Mouse (Mus musculus) liver, embryonic 11.5 days (tissue): ENCODE results near the gene Pbx1. TPM values are rescaled to one million over a fixed set of nuclear protein-coding genes. Genes with fewer than 3 reads are reported as not detected.

Experiments
- ATAC-seq: fragments of 200-750 bp; cut with Nextera tagmentation; replicated peaks from 2 replicates; pipeline ENCODE4 v1.8.0; 2017; ENCODE audit warnings: moderate number of reproducible peaks, mild to moderate bottlenecking, moderate TSS enrichment, moderate library complexity; ENCODE audit not compliant: low FRiP score
- DNase-seq: peaks from one replicate; pipeline ENCODE4 v3.0.0-alpha.2; 2017; ENCODE audit warnings: low spot score
- H3K27ac ChIP-seq: fragments of 300-500 bp; sonication (generic); 2 replicates; pipeline ENCODE4 v1.5.1; 2014; ENCODE audit warnings: mild to moderate bottlenecking, low read depth, low read length, control low read depth
- H3K27me3 ChIP-seq: fragments of 300-500 bp; sonication (generic); replicated peaks from 2 replicates; pipeline ENCODE4 v1.6.1; 2014; ENCODE audit warnings: low read length, mixed read lengths; ENCODE audit not compliant: control insufficient read depth, insufficient read depth
- H3K36me3 ChIP-seq: fragments of 300-500 bp; sonication (generic); 2 replicates; pipeline ENCODE4 v1.6.1; 2014; ENCODE audit warnings: mild to moderate bottlenecking, low read length, moderate library complexity, mixed read lengths; ENCODE audit not compliant: control insufficient read depth, insufficient read depth
- H3K4me1 ChIP-seq: fragments of 300-500 bp; sonication (generic); replicated peaks from 2 replicates; pipeline ENCODE4 v1.6.1; 2014; ENCODE audit warnings: low read length, mixed read lengths; ENCODE audit not compliant: control insufficient read depth, insufficient read depth
- H3K4me2 ChIP-seq: fragments of 300-500 bp; sonication (generic); 2 replicates; pipeline ENCODE4 v1.6.1; 2014; ENCODE audit warnings: mild to moderate bottlenecking, control low read depth, moderate library complexity
- H3K4me3 ChIP-seq: fragments of 300-500 bp; sonication (generic); 2 replicates; pipeline ENCODE4 v1.5.1; 2014; ENCODE audit warnings: low read depth, low read length, control low read depth
- H3K9ac ChIP-seq: fragments of 300-500 bp; sonication (generic); 2 replicates; pipeline ENCODE4 v1.6.1; 2014; ENCODE audit warnings: low read depth, low read length, control low read depth
- H3K9me3 ChIP-seq: fragments of 300-500 bp; sonication (generic); 2 replicates; pipeline ENCODE4 v1.6.1; 2016; ENCODE audit warnings: low read length, inconsistent platforms, mixed read lengths; ENCODE audit not compliant: control insufficient read depth
- WGBS: fragments of 180-500 bp; shearing (Covaris S2); extraction: QIAGEN DNeasy Blood & Tissue Kit; methylation state at CpG from one replicate; pipeline ENCODE4 v1.1.7; 2014; 5-methylcytosine and 5-hydroxymethylcytosine counted together
- polyA plus RNA-seq: library from polyadenylated mRNA; unstranded; fragments of >200 nt; fragmentation: Nextera tagmentation; extraction: Ambion mirVana; gene quantifications from 2 replicates; pipeline ENCODE4 v1.2.1, GENCODE M21; 2014

The Pbx1 gene
- polyA plus RNA-seq, 1 experiment from 2014 or later = 17.0 TPM

- no peaks in the 10 kb centered on the region for H3K9me3 ChIP-seq
- 17% methylated on average over 5 of the region's 5 CpGs for WGBS
- no peak overlapping the region for H3K27ac ChIP-seq
- ATAC-seq (peak; percentile 65; the same call in 1 of the 2 replicates), DNase-seq (peak; percentile 66)
- H3K36me3 ChIP-seq = peaks cover 3% of the 10 kb centered on the region; the same call in 1 of the 2 replicates
- no peak overlapping the region for H3K4me2 ChIP-seq
- H3K27me3 ChIP-seq = no peaks in the 10 kb centered on the region
- no peak overlapping the region for H3K4me3 ChIP-seq
- H3K4me1 ChIP-seq = peaks cover 6% of the 10 kb centered on the region
- no peak overlapping the region for H3K9ac ChIP-seq
Observed at GRCm38 (mm10) chr1:168214040-168214443, 218.0 kb downstream of the Pbx1 start.

GRCm38 (mm10) chr1:168213595-168213994 lies 218.5 kb downstream of the Pbx1 start:
- ATAC-seq (no peak), DNase-seq (no peak)
- no peak overlapping the region for H3K4me3 ChIP-seq
- no peaks in the 10 kb centered on the region for H3K27me3 ChIP-seq
- no peak overlapping the region for H3K4me2 ChIP-seq
- no peak overlapping the region for H3K27ac ChIP-seq
- H3K36me3 ChIP-seq = peaks cover 3% of the 10 kb centered on the region; the same call in 1 of the 2 replicates
- 34% methylated on average over 3 of the region's 3 CpGs for WGBS
- H3K4me1 ChIP-seq = peaks cover 6% of the 10 kb centered on the region
- no peaks in the 10 kb centered on the region for H3K9me3 ChIP-seq
- H3K9ac ChIP-seq = no peak overlapping the region

- H3K4me2 ChIP-seq = no peak overlapping the region
- WGBS = 74% methylated on average over 5 of the region's 5 CpGs
- H3K9ac ChIP-seq = no peak overlapping the region
- H3K4me1 ChIP-seq = 0 out of 2 replicates have a peak, but pooled peaks cover 2% of the 10 kb centered on the region
- H3K27me3 ChIP-seq = no peaks in the 10 kb centered on the region
- DNase-seq (no peak), ATAC-seq (peak; percentile 46; the same call in 1 of the 2 replicates)
- H3K9me3 ChIP-seq = no peaks in the 10 kb centered on the region
- no peak overlapping the region for H3K4me3 ChIP-seq
- H3K36me3 ChIP-seq = peaks cover 5% of the 10 kb centered on the region
- H3K27ac ChIP-seq = no peak overlapping the region
Observed at GRCm38 (mm10) chr1:168210401-168210800, 221.7 kb downstream of the Pbx1 start.

GRCm38 (mm10) chr1:168200570-168201156 lies 231.4 kb downstream of the Pbx1 start:
- DNase-seq (no peak), ATAC-seq (no peak)
- no peak overlapping the region for H3K4me3 ChIP-seq
- peaks cover 2% of the 10 kb centered on the region; the same call in 1 of the 2 replicates for H3K36me3 ChIP-seq
- H3K4me1 ChIP-seq = no peaks in the 10 kb centered on the region
- no peaks in the 10 kb centered on the region for H3K9me3 ChIP-seq
- whole genome bisulfite sequencing = 89% methylated on average over 13 of the region's 13 CpGs
- H3K27ac ChIP-seq = no peak overlapping the region
- no peak overlapping the region for H3K9ac ChIP-seq
- H3K27me3 ChIP-seq = no peaks in the 10 kb centered on the region
- H3K4me2 ChIP-seq = no peak overlapping the region

- Histone ChIP-seq H3K9me3 (no peaks in the 10 kb centered on the region), H3K4me3 (no peak overlapping the region), H3K36me3 (peaks cover 2% of the 10 kb centered on the region; the same call in 1 of the 2 replicates), H3K27ac (no peak overlapping the region), H3K4me2 (no peak overlapping the region), H3K9ac (no peak overlapping the region), H3K4me1 (no peaks in the 10 kb centered on the region), H3K27me3 (no peaks in the 10 kb centered on the region)
- 82% methylated on average over 5 of the region's 5 CpGs for WGBS
- ATAC-seq (no peak), DNase-seq (no peak)
Observed at GRCm38 (mm10) chr1:168198276-168198675, 233.8 kb downstream of the Pbx1 start.

- H3K4me1 ChIP-seq = no peaks in the 10 kb centered on the region
- H3K9ac ChIP-seq = no peak overlapping the region
- H3K4me2 ChIP-seq = no peak overlapping the region
- DNase-seq = no peak
- ATAC-seq = no peak
- H3K4me3 ChIP-seq = no peak overlapping the region
- no peaks in the 10 kb centered on the region for H3K9me3 ChIP-seq
- no peaks in the 10 kb centered on the region for H3K27me3 ChIP-seq
- H3K27ac ChIP-seq = no peak overlapping the region
- H3K36me3 ChIP-seq = peaks cover 2% of the 10 kb centered on the region; the same call in 1 of the 2 replicates
- 75% methylated on average over 3 of the region's 3 CpGs for WGBS
Observed at GRCm38 (mm10) chr1:168197908-168198258, 234.2 kb downstream of the Pbx1 start.

- Histone ChIP-seq H3K27ac (no peak overlapping the region), H3K9me3 (no peaks in the 10 kb centered on the region), H3K36me3 (no peaks in the 10 kb centered on the region), H3K27me3 (no peaks in the 10 kb centered on the region), H3K4me3 (no peak overlapping the region), H3K4me1 (no peaks in the 10 kb centered on the region), H3K9ac (no peak overlapping the region), H3K4me2 (no peak overlapping the region)
- ATAC-seq (no peak), DNase-seq (no peak)
- 88% methylated on average over 6 of the region's 6 CpGs for WGBS
Observed at GRCm38 (mm10) chr1:168197195-168197907, 234.7 kb downstream of the Pbx1 start.

GRCm38 (mm10) chr1:168193364-168193763 lies 238.7 kb downstream of the Pbx1 start:
- no peaks in the 10 kb centered on the region for H3K36me3 ChIP-seq
- no peak overlapping the region for H3K4me3 ChIP-seq
- H3K27me3 ChIP-seq = no peaks in the 10 kb centered on the region
- DNase-seq (no peak), ATAC-seq (no peak)
- H3K27ac ChIP-seq = no peak overlapping the region
- H3K4me1 ChIP-seq = no peaks in the 10 kb centered on the region
- no peak overlapping the region for H3K9ac ChIP-seq
- WGBS = 88% methylated on average over 7 of the region's 7 CpGs
- H3K9me3 ChIP-seq = no peaks in the 10 kb centered on the region
- H3K4me2 ChIP-seq = no peak overlapping the region

GRCm38 (mm10) chr1:168182816-168183215 lies 249.3 kb downstream of the Pbx1 start:
- H3K9ac ChIP-seq = no peak overlapping the region
- ATAC-seq (no peak), DNase-seq (no peak)
- H3K4me3 ChIP-seq = no peak overlapping the region
- no peaks in the 10 kb centered on the region for H3K9me3 ChIP-seq
- H3K4me1 ChIP-seq = no peaks in the 10 kb centered on the region
- H3K4me2 ChIP-seq = no peak overlapping the region
- 94% methylated on average over 8 of the region's 8 CpGs for WGBS
- no peak overlapping the region for H3K27ac ChIP-seq
- H3K27me3 ChIP-seq = no peaks in the 10 kb centered on the region
- peaks cover 3% of the 10 kb centered on the region; the same call in 1 of the 2 replicates for H3K36me3 ChIP-seq
